Mouse (Mus musculus): ENCODE results near the gene Ttc27. TPM values are rescaled to one million over a fixed set of nuclear protein-coding genes. Genes with fewer than 3 reads are reported as not detected.

Gene Ttc27
- polyA plus RNA-seq, 1 experiment from 2014 or later, result 18.5 TPM

- Histone ChIP-seq H3K4me1 (ENCODE audit: control insufficient read depth, insufficient read depth, low read length) (no peaks in the 10 kb centered on the region; the same call in 1 of the 2 replicates), H3K27ac (ENCODE audit: low read depth, low read length) (no peak overlapping the region), H3K9me3 (replicated peaks; ENCODE audit: control insufficient read depth, low read length) (no peaks in the 10 kb centered on the region), H3K27me3 (ENCODE audit: control insufficient read depth, insufficient read depth, low read length) (no peaks in the 10 kb centered on the region), H3K9ac (ENCODE audit: low read depth, low read length) (no peak overlapping the region), H3K4me3 (ENCODE audit: low read depth, low read length) (no peak overlapping the region), H3K4me2 (no peak overlapping the region), H3K36me3 (ENCODE audit: control insufficient read depth, insufficient read depth, low read length) (no peaks in the 10 kb centered on the region)
- ATAC-seq (replicated peaks; ENCODE audit: insufficient number of reproducible peaks, low FRiP score, low TSS enrichment), result no peak
- 87% methylated on average over 11 of the region's 11 CpGs for WGBS (ENCODE audit: insufficient replicate concordance)
Observed at GRCm38 (mm10) chr17:74889535-74890117, 172.1 kb downstream of the Ttc27 start.

DNA sequence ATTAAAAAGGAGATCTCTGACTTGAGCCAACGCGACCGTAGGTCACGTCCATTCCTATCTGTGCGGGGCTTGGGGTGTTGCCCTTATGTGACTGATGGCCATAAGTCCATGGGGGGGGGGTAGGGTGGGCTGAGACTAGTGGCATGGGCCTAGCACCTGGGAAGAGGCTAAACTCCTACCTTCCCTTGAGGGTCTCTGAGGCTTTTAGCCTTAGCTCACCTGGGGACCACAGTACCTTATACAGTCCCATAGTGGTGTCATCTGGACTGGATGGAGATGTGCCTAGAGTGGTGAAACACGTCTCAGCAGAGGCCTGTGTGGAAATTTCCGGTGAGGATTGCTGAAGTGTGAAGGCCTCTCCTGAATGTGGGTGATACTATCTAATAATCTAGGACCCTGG is 184.9 kb downstream of the Ttc27 start:
- Histone ChIP-seq H3K4me2 (no peak overlapping the region), H3K36me3 (ENCODE audit: control insufficient read depth, insufficient read depth, low read length) (0 out of 2 replicates have a peak, but pooled peaks cover 4% of the 10 kb centered on the region), H3K9ac (ENCODE audit: low read depth, low read length) (no peak overlapping the region), H3K9me3 (replicated peaks; ENCODE audit: control insufficient read depth, low read length) (peaks cover 6% of the 10 kb centered on the region), H3K27me3 (ENCODE audit: control insufficient read depth, insufficient read depth, low read length) (no peaks in the 10 kb centered on the region), H3K4me1 (ENCODE audit: control insufficient read depth, insufficient read depth, low read length) (0 out of 2 replicates have a peak, but pooled peaks cover 3% of the 10 kb centered on the region), H3K27ac (ENCODE audit: low read depth, low read length) (no peak overlapping the region), H3K4me3 (ENCODE audit: low read depth, low read length) (no peak overlapping the region)
- no peak for ATAC-seq (replicated peaks; ENCODE audit: insufficient number of reproducible peaks, low FRiP score, low TSS enrichment)
- 94% methylated on average over 7 of the region's 7 CpGs for WGBS (ENCODE audit: insufficient replicate concordance)

DNA sequence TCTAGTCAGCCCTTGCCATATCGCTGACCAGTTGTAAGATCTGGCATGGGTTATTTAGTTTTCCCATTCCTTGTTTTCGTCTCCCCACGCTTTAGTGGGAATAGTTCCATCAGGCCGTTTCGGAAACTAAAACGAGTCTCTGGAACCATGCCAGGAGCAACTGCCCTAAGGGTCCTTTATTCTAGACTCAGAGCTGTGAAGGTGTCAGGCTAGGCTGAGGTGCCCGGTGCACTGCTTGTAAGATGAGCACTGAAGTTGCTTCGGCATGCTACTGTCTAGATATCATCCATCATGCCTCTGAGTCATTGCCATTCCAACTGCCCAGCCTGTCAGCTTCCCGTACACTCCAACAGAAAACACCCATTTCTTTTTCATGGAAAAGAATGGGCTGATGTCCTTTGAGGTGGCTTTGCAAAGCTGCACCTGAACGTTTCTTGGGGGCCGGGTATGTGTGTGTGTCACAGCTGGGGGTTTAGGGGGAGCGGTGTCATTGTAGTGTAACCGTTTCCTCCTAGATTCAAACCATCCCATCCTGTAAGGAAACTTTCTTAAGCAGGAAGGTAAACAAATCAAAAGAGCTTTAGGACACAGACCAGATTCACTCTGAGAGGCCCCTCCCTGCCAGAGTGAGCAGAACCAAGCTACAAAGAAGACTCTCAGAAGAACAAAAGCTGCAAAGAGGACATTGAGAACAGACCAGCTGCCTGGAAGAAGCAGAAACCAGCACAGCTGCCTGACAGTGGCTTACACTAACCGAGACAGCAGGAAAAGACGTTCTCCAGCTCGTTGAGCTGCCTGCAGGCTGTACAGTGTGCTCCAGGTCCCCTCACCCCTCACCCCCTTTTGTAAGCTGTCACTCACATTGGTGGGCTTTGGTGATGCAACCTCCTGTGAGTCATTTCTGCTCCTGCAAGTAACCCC is 186.1 kb downstream of the Ttc27 start:
- Histone ChIP-seq H3K4me3 (ENCODE audit: low read depth, low read length) (no peak overlapping the region), H3K9ac (ENCODE audit: low read depth, low read length) (no peak overlapping the region), H3K4me2 (0 out of 2 replicates have a peak overlapping the region, but pooled peaks have one; percentile 0), H3K9me3 (replicated peaks; ENCODE audit: control insufficient read depth, low read length) (peaks cover 6% of the 10 kb centered on the region), H3K27me3 (ENCODE audit: control insufficient read depth, insufficient read depth, low read length) (no peaks in the 10 kb centered on the region), H3K27ac (ENCODE audit: low read depth, low read length) (peak overlapping the region; percentile 74), H3K36me3 (ENCODE audit: control insufficient read depth, insufficient read depth, low read length) (0 out of 2 replicates have a peak, but pooled peaks cover 4% of the 10 kb centered on the region), H3K4me1 (ENCODE audit: control insufficient read depth, insufficient read depth, low read length) (0 out of 2 replicates have a peak, but pooled peaks cover 3% of the 10 kb centered on the region)
- 49% methylated on average over 16 of the region's 16 CpGs for WGBS (ENCODE audit: insufficient replicate concordance)
- peak; percentile 57 for ATAC-seq (replicated peaks; ENCODE audit: insufficient number of reproducible peaks, low FRiP score, low TSS enrichment)

- no peak overlapping the region for H3K9ac ChIP-seq (ENCODE audit: low read depth, low read length)
- H3K9me3 ChIP-seq (replicated peaks; ENCODE audit: control insufficient read depth, low read length), result peaks cover 6% of the 10 kb centered on the region
- H3K4me3 ChIP-seq (ENCODE audit: low read depth, low read length), result no peak overlapping the region
- no peaks in the 10 kb centered on the region for H3K27me3 ChIP-seq (ENCODE audit: control insufficient read depth, insufficient read depth, low read length)
- H3K4me2 ChIP-seq, result no peak overlapping the region
- H3K4me1 ChIP-seq (ENCODE audit: control insufficient read depth, insufficient read depth, low read length), result 0 out of 2 replicates have a peak, but pooled peaks cover 3% of the 10 kb centered on the region
- peak overlapping the region; percentile 74 for H3K27ac ChIP-seq (ENCODE audit: low read depth, low read length)
- 51% methylated on average over 1 of the region's 1 CpGs for WGBS (ENCODE audit: insufficient replicate concordance)
- 0 out of 2 replicates have a peak, but pooled peaks cover 4% of the 10 kb centered on the region for H3K36me3 ChIP-seq (ENCODE audit: control insufficient read depth, insufficient read depth, low read length)
- ATAC-seq (replicated peaks; ENCODE audit: insufficient number of reproducible peaks, low FRiP score, low TSS enrichment), result no peak
Observed at GRCm38 (mm10) chr17:74904332-74904687, 186.8 kb downstream of the Ttc27 start.

DNA sequence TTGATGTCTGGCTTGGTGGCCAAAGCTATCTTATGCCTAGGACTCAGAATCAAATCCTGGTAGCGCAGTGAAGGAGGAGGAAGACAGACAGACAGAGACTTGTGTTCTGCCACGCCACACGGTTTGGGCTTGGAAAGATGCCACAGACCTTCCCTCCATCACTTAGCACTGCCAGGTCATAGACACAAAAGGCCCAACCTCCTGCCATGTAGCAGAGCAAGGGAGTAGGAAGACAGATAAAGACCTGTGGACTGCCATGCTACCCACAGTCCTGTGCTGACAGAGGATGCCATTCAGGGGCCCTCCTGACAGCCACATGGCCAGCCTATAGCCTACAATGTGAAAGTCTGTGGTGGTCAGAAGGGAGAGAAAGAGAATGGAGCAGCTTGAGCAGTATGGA is 187.4 kb downstream of the Ttc27 start:
- H3K4me2 ChIP-seq, result no peak overlapping the region
- H3K36me3 ChIP-seq (ENCODE audit: control insufficient read depth, insufficient read depth, low read length), result 0 out of 2 replicates have a peak, but pooled peaks cover 4% of the 10 kb centered on the region
- no peaks in the 10 kb centered on the region for H3K27me3 ChIP-seq (ENCODE audit: control insufficient read depth, insufficient read depth, low read length)
- H3K27ac ChIP-seq (ENCODE audit: low read depth, low read length), result no peak overlapping the region
- H3K4me1 ChIP-seq (ENCODE audit: control insufficient read depth, insufficient read depth, low read length), result 0 out of 2 replicates have a peak, but pooled peaks cover 3% of the 10 kb centered on the region
- no peak for ATAC-seq (replicated peaks; ENCODE audit: insufficient number of reproducible peaks, low FRiP score, low TSS enrichment)
- H3K4me3 ChIP-seq (ENCODE audit: low read depth, low read length), result no peak overlapping the region
- H3K9ac ChIP-seq (ENCODE audit: low read depth, low read length), result no peak overlapping the region
- WGBS (ENCODE audit: insufficient replicate concordance), result 89% methylated on average over 3 of the region's 3 CpGs
- H3K9me3 ChIP-seq (replicated peaks; ENCODE audit: control insufficient read depth, low read length), result peaks cover 6% of the 10 kb centered on the region

DNA sequence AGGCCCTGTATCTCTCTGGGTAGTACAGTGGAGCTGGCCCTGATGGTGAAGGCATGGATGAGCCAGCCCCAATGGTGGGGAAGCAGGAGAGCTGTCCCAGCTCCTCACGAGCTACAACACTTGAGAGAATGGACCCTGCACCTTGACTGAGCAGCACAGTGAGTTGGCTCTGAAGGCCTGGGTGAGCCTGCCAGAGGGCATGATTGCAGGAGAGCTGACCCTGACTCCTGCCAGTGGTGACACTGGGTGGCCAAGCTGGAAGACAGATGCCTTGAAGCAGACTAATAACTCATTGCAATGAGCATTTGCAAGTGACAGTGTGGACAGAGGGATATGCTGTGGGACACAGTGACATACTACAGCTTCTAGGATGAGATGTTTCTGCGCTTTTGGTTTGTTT is 195.5 kb downstream of the Ttc27 start:
- H3K36me3 ChIP-seq (ENCODE audit: control insufficient read depth, insufficient read depth, low read length), result no peaks in the 10 kb centered on the region
- H3K27me3 ChIP-seq (ENCODE audit: control insufficient read depth, insufficient read depth, low read length), result no peaks in the 10 kb centered on the region
- H3K4me2 ChIP-seq, result no peak overlapping the region
- peaks cover 4% of the 10 kb centered on the region; the same call in 1 of the 2 replicates for H3K9me3 ChIP-seq (replicated peaks; ENCODE audit: control insufficient read depth, low read length)
- 83% methylated on average over 2 of the region's 2 CpGs for WGBS (ENCODE audit: insufficient replicate concordance)
- no peak overlapping the region for H3K27ac ChIP-seq (ENCODE audit: low read depth, low read length)
- no peak overlapping the region for H3K9ac ChIP-seq (ENCODE audit: low read depth, low read length)
- no peak for ATAC-seq (replicated peaks; ENCODE audit: insufficient number of reproducible peaks, low FRiP score, low TSS enrichment)
- no peak overlapping the region for H3K4me3 ChIP-seq (ENCODE audit: low read depth, low read length)
- H3K4me1 ChIP-seq (ENCODE audit: control insufficient read depth, insufficient read depth, low read length), result no peaks in the 10 kb centered on the region

Other genes with a start within 250 kb of the Ttc27 start
- 43.2 and 52.2 TPM in 2 replicates for gene Yipf4, start 228.2 kb upstream of the Ttc27 start, polyA plus RNA-seq (2014; fragmentation: Nextera tagmentation; extraction: Ambion mirVana)
- gene Birc6, start 189.4 kb upstream of the Ttc27 start, polyA plus RNA-seq (2014; fragmentation: Nextera tagmentation; extraction: Ambion mirVana), result 70.4 and 84.8 TPM in 2 replicates

All from heart, embryonic 11.5 days (tissue).